Mouse (Mus musculus): ENCODE measurements around the gene Olfr1106.

Gene Olfr1106

GRCm38 (mm10) chr2:87052173-87052572, at the start of gene Olfr1106:
Gene Olfr1106, minus strand, starts transcription at chr2:87052273.
- DNase-seq (ENCODE audit: low spot score in 2 of 2), result no peak

DNA sequence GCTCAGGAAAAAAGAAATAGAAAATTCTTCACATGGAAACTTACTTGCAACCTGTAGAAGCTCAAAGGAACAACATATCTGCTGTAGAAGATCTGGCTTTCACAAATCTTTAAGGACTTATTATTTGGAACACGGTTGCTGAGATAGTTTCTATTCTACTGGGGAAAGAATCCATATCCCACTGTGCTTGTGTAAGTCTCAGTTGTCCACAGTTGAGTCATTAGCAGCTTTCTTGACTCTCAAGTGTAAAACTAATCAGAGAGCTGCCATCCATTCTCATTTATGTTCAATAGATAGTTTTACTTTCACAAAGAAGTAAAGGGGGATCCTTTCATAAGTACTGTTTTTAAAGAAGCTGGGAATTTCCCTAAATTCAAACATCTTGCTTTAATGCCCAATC, 43.8 kb upstream of the Olfr1106 start, which contains the start of gene Olfr1109:
Gene Olfr1109 (minus strand): TSS at position 101 of the 400 bp plus-strand sequence.
- DNase-seq (ENCODE audit: low spot score in 2 of 2), result no peak

DNA sequence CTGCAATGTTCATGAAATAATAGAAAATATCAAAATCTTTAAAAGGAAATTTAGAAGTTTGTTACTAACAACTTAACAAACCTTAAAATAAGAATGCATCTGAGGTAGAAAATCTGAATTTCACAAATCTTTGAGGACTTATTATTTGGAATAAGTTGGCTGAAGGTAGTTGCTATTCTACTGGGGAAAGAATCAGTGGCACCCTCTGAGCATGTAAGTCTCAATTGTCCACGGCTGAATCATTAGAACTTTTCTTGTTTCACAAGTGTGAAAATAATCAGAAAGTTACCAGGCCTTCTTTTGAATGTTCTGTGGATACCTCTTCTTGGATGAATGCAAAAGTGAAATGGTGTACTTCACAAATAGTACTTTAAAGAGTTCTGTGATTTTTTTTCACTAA, 23.6 kb upstream of the Olfr1106 start, which contains the start of gene Olfr1107:
Gene Olfr1107 (minus strand): TSS at position 101 of the 400 bp plus-strand sequence.
- DNase-seq (ENCODE audit: low spot score in 2 of 2), result no peak

- no peak for DNase-seq (ENCODE audit: low spot score in 2 of 2)
These were observed 15.6 kb downstream of the Olfr1106 start, which contains the start of gene Olfr1105 for GRCm38 (mm10) chr2:87036431-87036830. Gene Olfr1105, minus strand, starts transcription at chr2:87036531.

- DNase-seq (ENCODE audit: low spot score in 2 of 2), result no peak
These were observed 25.1 kb downstream of the Olfr1106 start, which contains the start of gene Olfr1104 for GRCm38 (mm10) chr2:87026980-87027379. Gene Olfr1104, minus strand, starts transcription at chr2:87027080.

DNA sequence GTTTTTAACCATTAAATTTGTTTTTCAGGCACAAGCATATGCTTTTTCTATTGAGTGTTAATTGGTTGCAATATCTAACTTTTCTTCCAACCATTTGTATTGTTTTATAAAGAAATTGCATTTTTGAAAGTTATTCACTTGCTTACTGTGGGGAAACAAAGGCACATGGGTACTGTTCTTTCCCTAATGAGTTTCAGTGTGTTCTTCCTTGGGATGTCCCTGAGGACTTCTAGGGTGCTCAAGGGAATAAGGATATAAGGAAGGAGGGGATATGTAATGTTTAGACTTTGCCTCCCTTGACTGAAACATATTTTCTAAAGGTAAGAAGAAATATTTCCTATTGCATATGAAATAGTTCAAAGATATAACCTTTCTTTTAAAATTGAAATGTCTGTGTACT, 54.0 kb downstream of the Olfr1106 start, which contains the start of gene Olfr1102:
Gene Olfr1102 (plus strand): TSS at position 301 of the 400 bp plus-strand sequence.
- DNase-seq (ENCODE audit: low spot score in 2 of 2), result no peak
